Mouse (Mus musculus) regulatory T cell (primary cell): ENCODE results near the gene Gm37240.

Experiments
- in situ Hi-C: fragments of 300-600 bp; cut with MboI, MseI; formaldehyde crosslinking; loops from one replicate; pipeline ENCODE4 v1.15.1; 2025; ENCODE audit warnings: high pct_unique_total_duplicates

Gene Gm37240

GRCm38 (mm10) chr3:85196591-85196990, 690.7 kb downstream of the Gm37240 start:
- in situ Hi-C loops: no loop called here

- in situ Hi-C loops: no loop called here
Observed at GRCm38 (mm10) chr3:85195068-85195481, 692.2 kb downstream of the Gm37240 start.

- in situ Hi-C loops: no loop called here
Observed at GRCm38 (mm10) chr3:85189791-85190190, 697.5 kb downstream of the Gm37240 start.

- in situ Hi-C loops: no loop called here
Observed at GRCm38 (mm10) chr3:85188364-85188763, 699.0 kb downstream of the Gm37240 start.

GRCm38 (mm10) chr3:85186661-85187076, 700.6 kb downstream of the Gm37240 start:
- in situ Hi-C loops: no loop called here

- in situ Hi-C loops: no loop called here
Observed at GRCm38 (mm10) chr3:85185827-85186226, 701.5 kb downstream of the Gm37240 start.

GRCm38 (mm10) chr3:85184916-85185315, 702.4 kb downstream of the Gm37240 start:
- in situ Hi-C loops: no loop called here

GRCm38 (mm10) chr3:85184151-85184550, 703.2 kb downstream of the Gm37240 start:
- in situ Hi-C loops: no loop called here

GRCm38 (mm10) chr3:85176736-85177135, 710.6 kb downstream of the Gm37240 start:
- in situ Hi-C loops: no loop called here

- in situ Hi-C loops: no loop called here
Observed at GRCm38 (mm10) chr3:85174542-85175469, 712.5 kb downstream of the Gm37240 start.

- in situ Hi-C loops: no loop called here
Observed at GRCm38 (mm10) chr3:85173441-85174071, 713.8 kb downstream of the Gm37240 start.

GRCm38 (mm10) chr3:85172532-85172931, 714.8 kb downstream of the Gm37240 start:
- in situ Hi-C loops: no loop called here

GRCm38 (mm10) chr3:85172096-85172495, 715.2 kb downstream of the Gm37240 start:
- in situ Hi-C loops: no loop called here

GRCm38 (mm10) chr3:85168816-85169215, 718.5 kb downstream of the Gm37240 start:
- in situ Hi-C loops: no loop called here

- in situ Hi-C loops: no loop called here
Observed at GRCm38 (mm10) chr3:85164931-85165330, 722.4 kb downstream of the Gm37240 start.

- in situ Hi-C loops: no loop called here
Observed at GRCm38 (mm10) chr3:85163396-85163795, 723.9 kb downstream of the Gm37240 start.

GRCm38 (mm10) chr3:85162430-85162829, 724.9 kb downstream of the Gm37240 start:
- in situ Hi-C loops: no loop called here

GRCm38 (mm10) chr3:85160816-85161215, 726.5 kb downstream of the Gm37240 start:
- in situ Hi-C loops: no loop called here

- in situ Hi-C loops: no loop called here
Observed at GRCm38 (mm10) chr3:85159631-85160030, 727.7 kb downstream of the Gm37240 start.

GRCm38 (mm10) chr3:85148816-85149215, 738.5 kb downstream of the Gm37240 start:
- in situ Hi-C loops: no loop called here

- in situ Hi-C loops: no loop called here
Observed at GRCm38 (mm10) chr3:85148038-85148550, 739.2 kb downstream of the Gm37240 start.

- in situ Hi-C loops: no loop called here
Observed at GRCm38 (mm10) chr3:85145568-85145967, 741.8 kb downstream of the Gm37240 start.

- in situ Hi-C loops: no loop called here
Observed at GRCm38 (mm10) chr3:85145076-85145475, 742.2 kb downstream of the Gm37240 start.
